Mouse (Mus musculus): Measurements from ENCODE around the gene Man2c1. TPM values are rescaled to one million over a fixed set of nuclear protein-coding genes. Genes with fewer than 3 reads are reported as not detected.

Gene Man2c1
- polyA plus RNA-seq (2017; shearing (Covaris generic)) = 10 to 100 TPM; 38.8 to 51.6 TPM

DNA sequence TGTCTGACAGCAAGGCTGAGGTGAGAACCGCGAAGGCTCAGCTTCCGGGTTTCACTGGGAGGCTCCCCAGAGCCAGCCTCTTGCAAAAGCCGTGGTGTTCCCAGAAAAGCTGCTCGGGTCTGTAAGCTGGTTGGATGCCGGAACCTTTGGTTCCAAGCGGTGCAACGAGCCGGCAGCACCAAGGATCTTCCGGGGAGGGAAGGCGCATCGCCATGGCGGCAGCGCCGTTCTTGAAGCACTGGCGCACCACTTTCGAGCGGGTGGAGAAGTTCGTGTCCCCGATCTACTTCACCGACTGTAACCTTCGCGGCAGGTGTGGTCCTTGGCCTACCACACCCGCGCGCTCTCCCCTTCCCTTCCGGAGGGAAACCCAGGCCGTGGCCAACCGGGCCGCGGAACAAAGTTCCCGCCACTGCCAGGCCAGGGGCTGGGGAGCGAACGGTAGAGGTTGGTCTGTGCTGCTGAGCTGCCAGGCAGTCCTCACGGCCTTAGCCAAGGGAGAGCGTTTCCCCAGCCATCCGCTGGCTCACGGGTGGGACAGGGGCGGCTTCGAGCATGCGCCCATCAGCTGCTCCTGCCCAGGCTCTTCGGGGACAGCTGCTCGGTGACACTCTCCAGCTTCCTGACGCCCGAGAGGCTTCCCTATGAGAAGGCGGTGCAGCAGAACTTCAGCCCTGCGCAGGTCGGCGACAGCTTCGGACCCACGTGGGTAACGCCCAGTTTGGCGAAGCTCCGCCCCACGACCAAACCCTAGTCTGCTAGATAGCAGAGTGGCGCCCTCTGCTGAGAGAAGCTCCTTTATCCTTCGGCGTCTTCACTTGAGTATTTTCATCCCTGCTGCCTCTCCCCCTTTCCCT, at the start of gene Man2c1:
TSS of gene Man2c1 (plus strand) at position 114 of the 857 bp plus-strand sequence.
- peak; percentile 83 for ATAC-seq

DNA sequence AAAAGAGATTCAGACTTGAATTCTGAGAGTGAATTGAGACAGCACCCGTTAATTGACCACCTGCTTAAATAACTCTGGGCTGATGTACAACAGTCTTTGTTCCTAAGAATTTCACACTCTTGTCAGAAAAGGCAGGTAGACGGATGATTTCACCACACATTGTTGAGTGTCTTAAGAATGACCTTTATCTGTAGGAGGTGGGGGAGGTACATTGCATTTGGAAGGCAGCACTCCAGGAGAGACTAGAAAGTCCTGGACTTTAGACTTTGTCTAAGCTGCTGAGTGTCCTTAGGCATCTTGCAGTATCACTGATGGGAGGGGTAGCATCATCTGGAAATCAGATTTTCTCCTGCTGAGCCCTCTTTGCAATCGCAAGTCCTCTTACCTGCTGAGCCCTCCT, 48.3 kb upstream of the Man2c1 start:
- no peak for ATAC-seq

DNA sequence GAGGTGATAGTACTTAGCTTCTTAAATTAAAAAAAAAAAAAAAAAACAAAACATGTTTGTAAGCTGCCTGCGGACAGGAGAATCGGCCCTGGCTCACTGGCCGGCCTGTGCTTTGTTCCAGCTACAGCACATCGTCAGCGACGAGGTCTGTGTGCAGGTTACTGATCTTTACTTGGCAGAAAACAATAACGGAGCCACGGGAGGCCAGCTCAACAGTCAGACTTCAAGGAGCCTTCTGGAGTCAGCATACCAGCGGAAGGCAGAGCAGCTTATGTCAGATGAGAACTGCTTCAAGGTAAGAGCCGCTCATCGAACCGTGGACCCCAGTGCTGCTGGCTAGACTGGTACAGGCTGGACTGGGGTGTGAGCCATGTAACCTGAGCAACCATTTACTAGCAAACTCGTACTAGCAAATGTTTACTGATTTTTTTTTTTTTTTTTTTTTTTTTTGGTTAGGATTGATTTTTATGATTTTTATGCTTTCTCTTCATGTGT, 13.2 kb upstream of the Man2c1 start:
- ATAC-seq = no peak

DNA sequence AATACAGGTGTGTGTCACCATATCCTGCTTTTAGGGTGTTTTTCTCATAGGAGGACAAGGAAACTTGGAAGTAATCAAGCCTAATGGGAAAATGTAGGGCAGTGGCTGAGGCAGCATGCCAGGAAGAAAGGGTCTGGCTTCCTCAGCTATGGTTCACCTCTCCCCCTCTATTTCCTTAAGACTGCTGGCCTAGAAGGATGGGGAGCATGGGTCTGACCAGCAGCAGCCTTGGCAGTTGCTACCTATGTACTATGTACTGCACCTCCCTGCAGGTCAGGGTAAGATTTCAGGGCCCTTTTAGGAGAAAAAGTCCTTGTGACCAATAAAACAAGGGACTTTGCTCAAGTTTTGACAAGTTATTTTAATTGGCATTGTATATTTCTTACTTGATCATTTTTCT, 849 bp upstream of the Man2c1 start:
- no peak for ATAC-seq

DNA sequence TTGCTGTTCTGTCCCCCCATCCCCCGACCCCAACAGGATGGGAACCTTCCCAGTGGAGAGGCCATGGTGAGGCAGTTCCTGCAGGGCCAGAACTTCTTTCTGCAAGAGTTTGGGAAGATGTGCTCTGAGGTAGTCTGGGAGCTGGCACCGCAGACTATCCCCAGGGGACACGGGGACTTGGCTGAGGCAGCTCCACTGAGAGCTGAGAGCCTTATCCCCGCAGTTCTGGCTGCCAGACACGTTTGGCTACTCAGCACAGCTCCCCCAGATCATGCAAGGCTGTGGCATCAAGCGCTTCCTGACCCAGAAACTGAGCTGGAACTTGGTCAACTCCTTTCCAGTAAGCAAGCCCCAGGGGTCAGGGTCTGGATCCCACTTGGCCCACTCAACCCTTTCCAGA, 6.8 kb downstream of the Man2c1 start:
- no peak for ATAC-seq

DNA sequence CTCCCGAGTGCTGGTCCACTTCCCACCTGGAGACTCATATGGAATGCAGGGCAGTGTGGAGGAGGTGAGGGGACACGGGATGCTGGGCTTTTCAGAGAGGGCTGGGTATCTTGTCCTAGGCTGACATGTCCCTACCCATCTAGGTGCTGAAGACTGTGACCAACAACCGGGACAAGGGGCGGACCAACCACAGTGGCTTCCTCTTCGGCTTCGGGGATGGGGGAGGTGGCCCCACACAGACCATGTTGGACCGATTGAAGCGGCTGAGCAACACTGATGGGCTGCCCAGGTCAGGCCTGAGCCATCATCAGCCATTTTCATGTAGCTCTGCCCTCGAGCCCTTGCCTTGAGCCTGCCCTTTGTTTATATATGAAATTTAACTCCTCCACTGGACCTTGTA, 7.3 kb downstream of the Man2c1 start:
- ATAC-seq = no peak

DNA sequence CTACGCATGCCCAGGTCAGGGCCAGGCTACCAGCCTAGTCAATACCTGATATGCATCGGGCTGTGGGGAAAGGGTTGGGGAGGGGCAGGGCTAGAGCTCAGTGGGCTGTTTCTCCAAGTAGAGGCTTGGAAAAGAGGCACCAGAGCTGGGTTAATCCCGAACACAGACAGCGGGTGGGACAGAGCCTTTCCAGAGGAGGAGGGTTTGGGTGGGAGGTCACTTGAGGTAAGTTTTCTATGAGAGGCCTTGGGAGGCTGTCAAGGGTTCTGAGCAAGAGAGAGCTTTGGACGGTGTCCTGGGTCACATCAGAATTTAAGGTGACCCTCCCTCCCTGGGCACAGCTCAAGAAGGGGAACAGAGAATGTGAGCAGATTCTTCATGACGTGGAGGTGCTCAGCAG, 8.0 kb downstream of the Man2c1 start:
- ATAC-seq = no peak

DNA sequence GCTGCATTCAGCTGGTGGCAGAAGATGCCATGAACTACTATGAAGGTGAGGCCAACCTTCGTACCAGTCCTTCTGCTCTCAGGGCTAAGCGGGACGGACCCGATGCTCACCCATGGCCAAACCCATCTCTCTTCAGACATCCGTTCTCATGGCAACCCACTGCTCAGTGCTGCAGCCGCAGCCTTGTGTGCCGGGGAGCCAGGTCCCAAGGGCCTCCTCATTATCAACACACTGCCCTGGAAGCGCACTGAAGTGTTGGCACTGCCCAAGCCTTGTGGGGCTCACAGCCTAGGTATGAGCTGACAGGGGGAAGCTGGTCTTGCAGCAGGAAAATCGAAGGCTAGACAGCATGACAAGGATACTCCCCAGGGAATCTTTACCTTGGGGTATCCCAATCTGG, 8.6 kb downstream of the Man2c1 start:
- no peak for ATAC-seq

DNA sequence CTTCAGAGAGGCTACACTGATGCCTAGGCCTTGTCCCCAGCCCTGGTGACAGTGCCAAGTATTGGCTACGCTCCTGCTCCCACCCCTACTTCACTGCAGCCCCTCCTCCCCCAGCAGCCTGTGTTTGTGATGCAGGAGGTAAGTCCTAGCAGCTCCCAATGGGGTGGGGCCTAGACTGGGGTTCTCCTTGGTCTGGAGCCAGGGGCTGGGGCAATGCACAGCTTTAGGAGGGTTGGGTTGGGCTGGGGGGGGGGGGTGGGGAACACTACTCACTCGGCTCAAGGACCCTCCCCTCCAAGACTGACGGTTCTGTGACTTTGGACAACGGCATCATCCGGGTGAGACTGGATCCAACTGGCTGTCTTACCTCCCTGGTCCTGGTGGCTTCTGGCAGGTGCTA, 9.1 kb downstream of the Man2c1 start:
- no peak for ATAC-seq

DNA sequence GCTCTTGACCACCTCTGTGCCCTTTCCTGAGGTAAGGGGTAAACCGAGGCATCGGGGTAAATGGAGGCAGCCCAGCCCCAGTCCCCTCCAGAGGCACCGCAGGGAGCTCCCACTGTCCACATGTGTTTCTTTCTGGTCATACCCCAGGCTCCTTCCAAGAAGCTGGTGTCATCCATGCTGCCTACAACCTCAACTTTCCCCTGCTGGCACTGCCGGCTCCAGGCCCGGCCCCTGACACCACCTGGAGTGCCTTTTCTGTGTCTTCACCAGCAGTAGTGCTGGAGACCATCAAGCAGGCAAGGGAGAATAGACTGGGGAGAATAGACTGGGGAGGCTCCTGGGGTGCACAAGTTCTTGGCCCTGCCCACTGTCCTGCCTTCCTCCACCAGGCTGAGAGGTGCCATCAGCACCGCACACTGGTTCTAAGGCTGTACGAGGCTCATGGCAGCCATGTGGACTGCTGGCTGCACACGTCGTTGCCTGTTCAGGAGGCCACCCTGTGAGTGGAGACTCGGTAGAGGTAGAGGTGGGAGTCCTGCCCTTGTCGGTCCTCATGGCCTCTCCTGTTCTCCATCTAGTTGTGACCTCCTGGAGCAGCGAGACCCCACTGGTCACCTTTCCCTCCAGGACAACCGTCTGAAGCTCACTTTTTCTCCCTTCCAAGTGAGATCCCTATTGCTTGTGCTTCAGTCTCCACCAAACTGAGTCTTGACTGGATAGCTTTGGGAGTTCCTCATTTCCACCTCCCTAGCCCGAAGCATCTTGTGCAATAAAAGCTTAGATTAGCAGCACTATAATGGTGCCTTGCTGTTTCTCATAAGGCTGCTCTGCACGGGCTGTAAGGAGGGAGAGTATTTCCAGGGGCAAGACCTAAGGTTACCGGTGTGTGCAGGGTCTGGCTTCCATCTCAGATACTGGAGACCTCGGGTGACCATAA, 11.2 kb downstream of the Man2c1 start:
- ATAC-seq = no peak

DNA sequence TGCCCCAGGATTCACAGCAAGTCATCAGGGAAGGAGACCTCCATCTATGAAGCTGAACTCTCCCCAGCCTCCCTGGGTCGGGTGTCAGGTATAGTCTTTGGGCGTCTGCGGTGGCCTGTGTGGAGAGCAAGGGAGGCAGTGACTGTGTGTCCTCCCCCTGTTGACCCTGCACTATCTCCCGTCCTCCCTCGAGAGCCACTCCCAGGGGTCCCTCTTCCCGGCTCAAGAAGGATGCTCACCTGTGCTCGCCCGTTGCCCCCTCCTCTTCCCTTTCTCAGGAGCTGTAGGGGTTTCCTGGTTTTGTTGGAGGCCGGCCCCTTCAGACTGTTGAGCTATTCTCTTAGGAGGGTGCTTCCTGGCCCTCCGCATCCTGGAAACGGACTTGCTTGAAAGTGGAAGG, 12.7 kb downstream of the Man2c1 start:
- no peak for ATAC-seq

DNA sequence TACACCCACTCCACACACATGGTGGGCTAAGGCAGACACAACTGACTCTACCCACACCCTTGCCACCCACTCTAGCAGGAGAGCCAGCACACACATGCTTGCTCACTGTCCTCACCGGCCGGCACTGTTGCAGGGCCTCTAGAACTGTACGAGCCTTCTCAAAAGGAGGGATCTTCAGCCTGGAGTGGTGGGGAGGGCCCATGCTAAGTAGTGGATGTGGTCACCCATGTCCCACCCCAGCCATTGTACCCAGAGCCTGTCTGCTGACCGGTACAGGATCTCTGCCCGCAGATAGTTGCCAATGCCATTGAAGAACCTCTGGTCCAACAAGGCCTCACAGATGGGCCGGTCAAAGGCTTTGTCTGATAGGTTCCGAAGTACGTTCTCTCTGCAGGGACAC, 14.3 kb downstream of the Man2c1 start:
- ATAC-seq = no peak

DNA sequence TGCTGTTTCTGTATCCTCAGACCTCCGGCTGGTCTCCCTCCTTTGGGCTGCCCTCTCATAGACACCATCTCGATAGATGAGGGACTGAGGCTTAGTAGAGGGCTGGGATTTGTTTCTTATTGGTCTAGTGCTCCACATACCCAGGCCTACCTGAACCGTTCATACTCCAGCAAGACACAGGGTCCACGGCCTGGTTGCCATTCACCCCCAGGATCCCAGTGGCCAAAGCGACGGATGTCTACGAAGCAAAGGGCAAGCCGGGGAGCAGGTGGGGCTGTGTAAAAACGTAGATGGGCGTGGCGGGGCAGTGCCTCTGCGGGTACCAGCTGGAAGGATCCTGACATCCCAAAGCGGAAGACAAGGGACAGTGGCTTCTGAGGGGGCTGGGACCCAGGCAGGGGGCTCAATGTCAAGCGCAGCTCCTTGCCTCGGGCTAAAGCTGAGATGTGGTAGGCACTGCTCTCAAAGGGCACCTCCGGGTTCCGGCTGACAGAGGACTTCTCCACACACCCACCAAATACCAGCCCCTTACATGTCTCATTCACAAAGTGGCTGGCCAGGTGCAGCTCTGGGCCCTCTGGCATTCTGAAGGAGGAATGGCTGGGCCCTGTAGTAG, 16.1 kb downstream of the Man2c1 start:
- ATAC-seq = no peak

DNA sequence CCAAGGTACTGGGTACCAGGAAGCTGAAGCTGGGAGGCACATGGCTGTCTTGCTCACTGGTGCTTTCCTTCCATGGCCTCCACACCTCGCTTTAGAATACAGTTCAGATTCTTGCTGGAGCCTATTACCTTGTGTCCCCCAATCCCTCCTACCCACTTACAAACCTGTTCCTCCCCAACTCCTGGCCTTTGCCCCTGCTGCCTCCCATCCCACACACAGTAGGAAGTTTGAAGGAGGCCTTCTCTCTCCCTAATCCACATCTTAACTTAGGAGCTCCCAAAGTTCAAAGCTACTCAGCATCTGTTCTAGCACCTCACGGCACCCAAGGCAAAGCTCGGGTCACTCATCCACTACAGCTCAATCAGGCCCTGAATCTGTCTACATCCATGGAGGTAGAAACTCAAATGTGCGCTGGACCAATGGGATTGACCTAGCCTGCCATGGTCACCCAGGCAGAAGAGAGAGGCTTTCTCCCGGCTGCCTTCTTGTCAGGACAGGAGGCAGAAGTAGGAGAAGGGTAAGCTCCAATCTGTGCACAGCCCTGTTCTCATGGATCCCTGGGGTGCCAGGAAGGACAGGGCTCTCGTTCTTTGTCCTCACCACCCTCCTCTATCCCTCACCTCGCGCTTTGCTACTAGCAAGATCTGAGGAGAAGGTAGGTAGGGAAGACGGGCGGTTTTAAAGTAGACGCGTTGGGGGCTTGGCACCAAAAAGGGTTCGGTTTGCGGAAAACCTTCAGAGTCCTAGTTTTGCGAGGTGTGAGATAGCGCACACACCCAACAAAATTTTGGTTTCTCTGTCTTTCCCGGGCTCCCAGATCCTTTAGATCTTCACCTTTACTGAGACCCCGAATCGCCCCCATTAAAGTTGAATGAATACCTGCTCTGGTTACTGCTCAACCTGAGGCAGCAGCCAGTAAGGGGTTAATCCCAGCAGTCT, 17.0 kb downstream of the Man2c1 start:
- peak; percentile 15 for ATAC-seq

DNA sequence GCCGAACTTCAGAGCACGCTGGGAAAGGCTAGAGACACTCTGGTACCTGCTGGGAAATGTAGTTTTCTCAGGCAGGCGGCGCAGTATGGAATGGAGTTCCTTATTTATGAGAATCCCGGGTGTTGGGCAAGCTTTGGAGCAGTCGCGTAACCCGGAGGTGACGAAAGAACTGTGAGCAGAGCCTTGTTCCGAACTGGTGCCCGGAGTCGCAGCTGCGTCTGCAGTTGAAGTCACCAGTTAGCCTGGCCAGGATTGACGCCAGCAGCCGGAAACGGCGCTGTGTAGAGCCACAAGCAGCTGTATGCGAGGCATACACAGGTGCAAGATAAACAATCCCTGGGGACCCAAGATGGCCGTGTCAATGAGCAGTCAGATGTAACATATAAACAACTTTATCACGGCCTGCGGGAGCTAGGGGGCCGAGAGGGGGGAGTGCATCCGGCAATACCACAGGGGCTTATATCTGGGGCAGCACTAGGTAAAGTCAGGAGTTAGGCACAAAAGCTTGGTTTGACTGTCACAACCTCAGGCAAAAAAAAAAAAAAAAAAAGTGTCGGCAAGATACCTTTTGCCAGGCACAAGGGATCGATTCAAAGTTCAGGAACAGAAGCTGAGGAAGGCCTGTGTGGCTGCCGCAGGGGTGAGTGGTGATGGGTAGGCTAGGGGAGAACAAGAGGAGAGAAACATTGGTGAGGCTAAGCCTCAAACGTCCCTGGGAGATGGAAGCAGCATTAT, 17.8 kb downstream of the Man2c1 start, which contains the start of gene Neil1:
TSS of gene Neil1 (minus strand) at position 162 of the 735 bp plus-strand sequence.
- peak; percentile 87 for ATAC-seq

DNA sequence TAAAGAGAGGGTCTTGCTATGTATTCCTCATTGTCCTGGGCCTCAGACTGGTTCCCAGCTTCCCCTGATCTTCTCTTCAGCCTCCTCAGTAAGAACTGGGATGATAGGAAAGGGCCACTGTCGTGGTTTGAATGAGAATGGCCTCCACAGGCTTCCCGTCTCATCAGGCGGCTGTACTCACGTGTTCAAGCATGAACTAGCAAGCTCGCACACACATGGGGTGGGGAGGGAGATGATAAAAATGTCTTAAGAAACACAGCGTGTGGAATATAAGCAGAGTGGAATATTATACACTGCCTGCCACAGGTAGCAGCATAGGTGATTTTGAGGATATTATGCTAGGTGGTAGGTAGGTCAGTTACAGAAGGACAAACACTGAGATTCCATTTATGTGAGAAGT, 18.5 kb downstream of the Man2c1 start:
- ATAC-seq = no peak

DNA sequence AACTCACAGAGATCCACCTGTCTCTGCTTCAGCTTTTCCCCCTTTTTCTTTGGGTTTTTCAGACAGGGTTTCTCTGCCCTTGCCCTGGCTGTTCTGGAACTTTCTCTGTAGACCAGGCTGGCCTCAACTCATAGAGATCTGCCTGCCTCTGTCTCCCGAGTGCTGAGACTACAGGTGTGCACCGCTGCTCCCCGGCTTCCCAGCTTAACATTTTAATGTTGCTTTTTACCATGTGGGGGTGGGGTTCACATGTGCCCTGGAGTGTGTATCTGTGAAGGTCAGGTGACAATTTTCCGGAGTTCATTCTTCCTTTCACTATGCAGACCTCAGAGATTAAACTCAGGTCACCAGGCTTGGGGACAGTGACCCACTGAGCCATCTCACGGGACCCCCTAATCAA, 19.7 kb downstream of the Man2c1 start:
- no peak for ATAC-seq

DNA sequence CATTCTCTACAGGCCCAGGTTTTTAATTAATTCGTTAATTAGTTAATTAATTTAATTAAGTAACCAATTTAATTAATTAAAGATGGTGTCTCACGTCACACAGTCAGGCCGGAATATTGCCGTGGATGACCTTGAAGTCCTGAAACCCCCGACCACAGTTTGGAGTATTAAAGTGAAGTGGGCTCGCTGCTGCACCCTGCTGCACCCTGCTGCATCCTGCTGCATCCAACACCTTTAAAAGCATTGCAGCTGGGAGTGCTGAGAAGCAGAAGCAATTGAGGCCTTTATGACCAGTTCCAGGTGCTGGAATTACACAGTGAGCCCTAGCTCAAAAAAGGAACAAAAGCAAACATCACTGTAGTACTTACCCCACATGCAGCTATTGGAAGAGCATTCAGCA, 21.8 kb downstream of the Man2c1 start:
- ATAC-seq = no peak

DNA sequence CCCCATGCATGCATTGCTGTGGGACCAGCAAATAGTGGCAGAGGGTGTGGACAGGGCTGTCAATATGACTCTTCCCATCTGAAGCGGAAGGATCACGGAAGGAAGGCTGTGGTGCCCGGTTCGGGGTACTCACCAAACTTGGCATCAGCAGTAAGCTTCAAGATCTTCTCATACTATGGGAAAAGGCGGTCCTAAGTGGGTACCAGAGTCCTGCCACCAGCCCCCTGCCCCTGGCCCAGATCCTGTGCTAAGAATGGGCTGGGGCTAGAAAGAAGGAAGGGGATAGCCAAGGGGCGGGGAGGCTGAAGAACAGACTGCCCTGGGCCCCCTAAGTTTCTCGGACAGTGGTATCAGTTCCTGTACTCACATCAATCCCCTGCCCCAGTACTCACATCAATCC, 25.9 kb downstream of the Man2c1 start:
- no peak for ATAC-seq

DNA sequence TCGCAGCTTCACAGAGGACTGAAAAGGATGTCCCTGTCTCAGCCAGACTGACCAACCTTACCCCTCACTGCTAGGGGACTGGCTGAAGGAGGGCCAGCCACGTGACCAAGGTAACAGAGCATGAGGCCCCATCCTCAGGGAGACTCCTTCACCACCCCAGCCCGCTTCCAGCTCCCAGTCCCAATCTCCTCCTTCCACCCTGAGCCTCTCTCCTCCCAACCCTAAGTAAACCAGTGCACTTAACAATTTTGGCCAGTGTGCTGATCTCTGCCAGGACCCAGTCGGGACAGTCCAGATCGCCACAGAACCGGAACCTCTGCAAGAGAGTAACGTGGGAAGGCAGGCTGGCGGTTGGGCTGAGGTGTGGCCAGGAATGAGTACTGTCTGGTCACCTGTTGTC, 26.3 kb downstream of the Man2c1 start:
- no peak for ATAC-seq

DNA sequence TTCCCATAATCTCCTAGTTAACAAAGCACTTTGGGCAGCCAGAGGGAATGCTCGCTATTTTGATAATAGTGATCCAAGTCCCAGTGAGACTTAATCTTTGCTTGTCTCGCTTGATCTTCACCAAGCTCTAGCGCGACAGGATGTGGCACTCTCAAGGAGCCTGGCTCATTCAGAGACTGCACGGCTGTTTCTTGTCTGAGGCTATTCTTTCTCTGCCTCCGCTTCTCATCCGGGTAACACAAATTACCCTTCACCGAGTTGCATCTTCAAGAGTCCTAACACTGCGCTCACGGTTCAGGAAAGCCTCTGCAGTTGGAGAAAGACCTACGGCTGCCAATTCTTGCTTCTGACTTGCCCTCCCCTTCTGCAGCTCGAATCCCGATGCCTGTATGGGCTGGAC, 27.0 kb downstream of the Man2c1 start:
- ATAC-seq = peak; percentile 86
